Mouse (Mus musculus): ENCODE data around the gene Rab38. TPM values are rescaled to one million over a fixed set of nuclear protein-coding genes. Genes with fewer than 3 reads are reported as not detected.

The Rab38 gene
- total RNA-seq (2021): under 1 TPM in 1 of 2 experiments, not detected in 1; 0.50 TPM

GRCm38 (mm10) chr7:88429786-88430691 lies at the start of gene Rab38:
TSS of gene Rab38 (plus strand) at chr7:88430273.
- DNase-seq: peak; percentile 7 to 11
- intact Hi-C loops (cut with DNase I): no loop called here

DNA sequence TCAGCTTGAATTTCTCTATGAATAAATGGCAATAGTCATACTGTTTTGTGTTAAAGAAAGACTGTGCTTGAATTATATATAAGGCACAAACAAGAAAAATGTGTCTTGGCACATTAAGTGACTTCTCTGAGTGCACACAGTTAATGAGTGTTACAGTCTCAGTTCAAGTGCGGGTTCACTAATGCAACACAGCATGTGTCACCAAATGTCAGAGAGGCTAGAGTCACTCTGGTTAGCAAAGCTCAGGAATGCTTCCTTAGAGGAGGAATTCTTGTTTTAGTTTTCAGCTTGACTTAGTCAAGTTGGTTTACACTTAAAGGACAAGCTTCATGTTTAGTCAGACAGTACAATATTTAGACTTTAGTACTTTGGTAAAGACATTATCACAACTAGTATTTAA lies 35.5 kb upstream of the Rab38 start:
- DNase-seq: no peak
- intact Hi-C loops (cut with DNase I): no loop called here

- DNase-seq: no peak
- intact Hi-C loops (cut with DNase I): no loop called here
Observed at GRCm38 (mm10) chr7:88395745-88396144, 34.3 kb upstream of the Rab38 start.

- intact Hi-C loops (cut with DNase I): no loop called here
- DNase-seq: no peak
Observed at GRCm38 (mm10) chr7:88405311-88405710, 24.8 kb upstream of the Rab38 start.

- intact Hi-C loops (cut with DNase I): no loop called here
Observed at GRCm38 (mm10) chr7:88406466-88406865, 23.6 kb upstream of the Rab38 start.

GRCm38 (mm10) chr7:88421821-88422220 lies 8.3 kb upstream of the Rab38 start:
- no peak for DNase-seq
- intact Hi-C loops (cut with DNase I): no loop called here

More at GRCm38 (mm10) chr7:88406466-88406865, 23.6 kb upstream of the Rab38 start:
- no peak for DNase-seq

GRCm38 (mm10) chr7:88423889-88424288 lies 6.2 kb upstream of the Rab38 start:
- DNase-seq: no peak
- intact Hi-C loops (cut with DNase I): no loop called here

DNA sequence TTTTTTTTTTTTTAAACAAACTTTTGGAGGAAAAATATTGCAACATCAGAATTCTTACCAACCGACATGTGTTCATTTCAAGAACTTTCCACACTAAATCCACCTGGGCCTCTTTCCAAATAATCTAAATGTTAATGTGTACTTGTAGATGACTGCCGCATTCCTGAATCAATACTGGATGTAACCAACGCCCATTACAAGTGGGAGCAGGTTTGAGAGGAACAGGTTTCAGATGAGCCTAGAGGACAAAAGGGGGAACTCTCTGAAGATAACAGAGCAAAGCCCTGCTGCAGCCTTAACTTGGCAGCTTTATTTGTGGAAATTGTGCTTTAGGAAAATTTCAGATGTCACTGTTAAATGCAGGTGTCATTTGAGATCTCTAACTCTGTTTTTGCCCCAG lies 4.3 kb upstream of the Rab38 start:
- intact Hi-C loops (cut with DNase I): no loop called here
- DNase-seq: no peak

- DNase-seq: no peak
- intact Hi-C loops (cut with DNase I): no loop called here
Observed at GRCm38 (mm10) chr7:88427484-88427883, 2.6 kb upstream of the Rab38 start.

DNA sequence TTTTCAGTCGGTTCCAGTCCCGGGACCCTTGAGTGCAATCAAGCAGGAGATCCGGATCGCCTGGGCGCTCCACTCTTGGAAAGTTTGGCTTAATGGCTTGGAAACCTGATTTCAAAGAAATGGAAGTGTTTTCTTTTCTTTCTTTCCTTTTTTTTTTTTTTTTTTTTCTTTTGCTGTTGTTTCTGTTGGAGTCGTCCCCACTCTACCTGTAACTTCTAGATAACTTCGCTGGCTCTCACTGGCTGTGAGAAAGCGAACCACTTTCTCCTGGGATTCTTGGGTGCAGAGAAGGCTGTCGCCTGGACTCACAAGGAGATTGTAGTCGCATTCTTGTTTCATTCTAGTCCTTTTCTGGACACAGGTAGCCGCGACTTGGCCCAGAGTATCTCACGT lies 615 bp downstream of the Rab38 start:
- intact Hi-C loops (cut with DNase I): no loop called here
- DNase-seq: no peak

- intact Hi-C loops (cut with DNase I): no loop called here
- no peak for DNase-seq
Observed at GRCm38 (mm10) chr7:88440301-88440700, 10.2 kb downstream of the Rab38 start.

- intact Hi-C loops (cut with DNase I): no loop called here
- no peak for DNase-seq
Observed at GRCm38 (mm10) chr7:88442649-88443048, 12.6 kb downstream of the Rab38 start.

DNA sequence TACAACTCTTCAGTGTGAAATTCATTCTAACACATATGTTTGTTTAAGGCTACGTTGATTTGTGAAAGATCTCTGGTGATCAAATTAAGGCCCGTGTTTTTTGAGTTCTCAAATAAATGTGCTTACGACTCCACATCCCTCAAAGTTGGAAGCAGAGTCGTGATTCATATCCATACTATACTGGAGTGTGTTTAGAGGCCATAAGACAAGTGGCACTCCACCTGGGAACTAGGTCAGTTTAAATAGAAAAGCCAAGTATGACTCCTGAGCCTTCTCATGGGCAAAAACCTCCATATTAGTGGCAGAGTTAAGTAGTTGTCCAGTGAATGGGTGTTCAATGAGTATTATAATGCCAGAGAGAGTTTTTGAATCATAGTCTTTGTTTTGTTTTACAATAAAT lies 13.4 kb downstream of the Rab38 start:
- no peak for DNase-seq
- intact Hi-C loops (cut with DNase I): no loop called here

GRCm38 (mm10) chr7:88445320-88445903 lies 15.3 kb downstream of the Rab38 start:
- intact Hi-C loops (cut with DNase I): no loop called here

GRCm38 (mm10) chr7:88453234-88453633 lies 23.2 kb downstream of the Rab38 start:
- intact Hi-C loops (cut with DNase I): no loop called here
- no peak for DNase-seq

More at GRCm38 (mm10) chr7:88445320-88445903, 15.3 kb downstream of the Rab38 start:
- DNase-seq: no peak

- intact Hi-C loops (cut with DNase I): no loop called here
- DNase-seq: no peak
Observed at GRCm38 (mm10) chr7:88457827-88458226, 27.8 kb downstream of the Rab38 start.

- intact Hi-C loops (cut with DNase I): no loop called here
Observed at GRCm38 (mm10) chr7:88467754-88468153, 37.7 kb downstream of the Rab38 start.

GRCm38 (mm10) chr7:88482110-88482619 lies 52.1 kb downstream of the Rab38 start:
- intact Hi-C loops (cut with DNase I): no loop called here

More at GRCm38 (mm10) chr7:88467754-88468153, 37.7 kb downstream of the Rab38 start:
- no peak for DNase-seq

DNA sequence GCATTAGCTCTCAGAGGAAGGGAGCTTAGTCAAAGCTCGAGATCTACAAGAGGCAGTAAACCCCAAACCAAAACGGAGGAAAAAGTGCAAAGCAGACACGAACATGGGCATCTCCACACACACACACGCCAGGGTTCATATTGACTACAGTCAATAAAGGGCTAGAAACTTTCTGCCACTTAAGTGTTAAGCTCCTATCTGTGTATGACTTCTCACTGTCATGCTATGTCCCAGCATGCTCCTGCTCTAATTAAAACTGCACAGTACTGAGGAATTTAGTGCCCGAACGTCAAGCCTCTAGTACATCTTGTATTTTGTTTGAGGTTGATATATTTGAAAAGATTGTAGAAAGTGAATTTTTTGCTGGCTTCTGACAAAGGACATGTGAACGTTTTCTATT lies 52.6 kb downstream of the Rab38 start:
- intact Hi-C loops (cut with DNase I): no loop called here
- no peak for DNase-seq

More at GRCm38 (mm10) chr7:88482110-88482619, 52.1 kb downstream of the Rab38 start:
- DNase-seq: no peak

DNA sequence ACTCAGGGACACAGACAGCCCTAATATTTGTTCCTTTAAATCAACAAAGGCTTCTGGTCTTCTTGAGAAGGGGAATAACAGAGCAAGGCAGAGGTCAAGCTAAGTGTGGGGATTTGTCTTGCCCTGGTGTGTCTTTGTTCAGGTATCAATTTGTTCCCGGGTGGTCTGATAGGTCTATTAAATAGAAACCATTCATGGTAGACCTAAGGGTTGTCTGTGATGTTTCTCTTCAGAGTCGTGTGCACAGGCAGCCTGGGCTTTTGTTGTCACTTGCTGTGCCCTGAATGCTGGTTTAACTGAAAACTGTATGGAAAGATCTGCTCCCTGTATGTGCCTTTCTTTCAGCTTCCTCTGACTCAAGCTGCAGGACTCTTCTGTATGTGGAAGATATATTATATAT lies 60.9 kb downstream of the Rab38 start:
- no peak for DNase-seq
- intact Hi-C loops (cut with DNase I): no loop called here

- intact Hi-C loops (cut with DNase I): no loop called here
- no peak for DNase-seq
Observed at GRCm38 (mm10) chr7:88502217-88502817, 72.2 kb downstream of the Rab38 start.

Data from heart, postnatal 36 days (tissue).